Mouse (Mus musculus): ENCODE data around the gene Stum.
A peak's percentile ranks its signal among the peaks of the same experiment; 100 is the strongest.
"Not testable (repeated sequence)": the region's sequence is repeated elsewhere in the genome, so short reads cannot be mapped to it uniquely, and the experiment has no call there.

Stum gene

GRCm38 (mm10) chr1:180403694-180404606 lies 79.4 kb downstream of the Stum start:
- peak; percentile 97 for DNase-seq (ENCODE audit: low read depth)

- no peak for DNase-seq (ENCODE audit: low read depth)
These were observed 80.0 kb downstream of the Stum start for GRCm38 (mm10) chr1:180403357-180403693.

GRCm38 (mm10) chr1:180402481-180403081 lies 80.7 kb downstream of the Stum start:
- no peak for DNase-seq (ENCODE audit: low read depth)

GRCm38 (mm10) chr1:180401725-180402124 lies 81.6 kb downstream of the Stum start:
- DNase-seq (ENCODE audit: low read depth) = no peak

GRCm38 (mm10) chr1:180400691-180401455 lies 82.4 kb downstream of the Stum start:
- DNase-seq (ENCODE audit: low read depth) = no peak

GRCm38 (mm10) chr1:180398446-180398845 lies 84.9 kb downstream of the Stum start:
- DNase-seq (ENCODE audit: low read depth) = no peak

GRCm38 (mm10) chr1:180397734-180398133 lies 85.6 kb downstream of the Stum start:
- no peak for DNase-seq (ENCODE audit: low read depth)

GRCm38 (mm10) chr1:180393873-180394272 lies 89.4 kb downstream of the Stum start:
- no peak for DNase-seq (ENCODE audit: low read depth)

- DNase-seq (ENCODE audit: low read depth) = peak; percentile 28
These were observed 90.1 kb downstream of the Stum start for GRCm38 (mm10) chr1:180393017-180393797.

- DNase-seq (ENCODE audit: low read depth) = no peak
These were observed 91.0 kb downstream of the Stum start for GRCm38 (mm10) chr1:180392137-180392798.

- DNase-seq (ENCODE audit: low read depth) = no peak
These were observed 91.7 kb downstream of the Stum start for GRCm38 (mm10) chr1:180391575-180391945.

- DNase-seq (ENCODE audit: low read depth) = no peak
These were observed 92.3 kb downstream of the Stum start for GRCm38 (mm10) chr1:180390746-180391574.

- no peak for DNase-seq (ENCODE audit: low read depth)
These were observed 93.0 kb downstream of the Stum start for GRCm38 (mm10) chr1:180390321-180390731.

GRCm38 (mm10) chr1:180389213-180389760 lies 94.0 kb downstream of the Stum start:
- not testable (repeated sequence) for DNase-seq (ENCODE audit: low read depth)

- DNase-seq (ENCODE audit: low read depth) = no peak
These were observed 94.8 kb downstream of the Stum start for GRCm38 (mm10) chr1:180388481-180388880.

- DNase-seq (ENCODE audit: low read depth) = no peak
These were observed 95.4 kb downstream of the Stum start for GRCm38 (mm10) chr1:180387750-180388480.

GRCm38 (mm10) chr1:180386951-180387749 lies 96.2 kb downstream of the Stum start:
- peak; percentile 99 for DNase-seq (ENCODE audit: low read depth)

GRCm38 (mm10) chr1:180385308-180385707 lies 98.0 kb downstream of the Stum start:
- no peak for DNase-seq (ENCODE audit: low read depth)

GRCm38 (mm10) chr1:180384486-180384885 lies 98.8 kb downstream of the Stum start:
- no peak for DNase-seq (ENCODE audit: low read depth)
